Mouse (Mus musculus) bone marrow, adult 2 months (tissue): ENCODE measurements at regions not wholly inside any gene's neighbourhood (a gene's known extent, or its start where the extent isn't known, plus 50 kb on each side); places are given as distances from the start of the nearest gene placed in this dataset.

ENCODE experiments used
- CTCF ChIP-seq: fragments of 200-500 bp; IDR thresholded peaks from 2 replicates; pipeline ENCODE4 v1.5.1; 2011; ENCODE audit warnings: low read length, control low read depth; ENCODE audit not compliant: control insufficient read depth, insufficient read depth
- POLR2A ChIP-seq: fragments of 200-500 bp; IDR thresholded peaks from 2 replicates; pipeline ENCODE4 v1.6.1; 2011; ENCODE audit warnings: low read depth, mild to moderate bottlenecking, control low read depth, low read length, borderline replicate concordance; ENCODE audit not compliant: control insufficient read depth

GRCm38 (mm10) chr8:117853408-117853807 lies 51.7 kb upstream of the Mphosph6 start:
- no peak for TF ChIP-seq POLR2A
- no peak for TF ChIP-seq CTCF
